Mouse (Mus musculus): Measurements from ENCODE around the gene Adamts17. TPM values are rescaled to one million over a fixed set of nuclear protein-coding genes. Genes with fewer than 3 reads are reported as not detected.

The Adamts17 gene
- total and polyA plus RNA-seq, 3 experiments: not detected

DNA sequence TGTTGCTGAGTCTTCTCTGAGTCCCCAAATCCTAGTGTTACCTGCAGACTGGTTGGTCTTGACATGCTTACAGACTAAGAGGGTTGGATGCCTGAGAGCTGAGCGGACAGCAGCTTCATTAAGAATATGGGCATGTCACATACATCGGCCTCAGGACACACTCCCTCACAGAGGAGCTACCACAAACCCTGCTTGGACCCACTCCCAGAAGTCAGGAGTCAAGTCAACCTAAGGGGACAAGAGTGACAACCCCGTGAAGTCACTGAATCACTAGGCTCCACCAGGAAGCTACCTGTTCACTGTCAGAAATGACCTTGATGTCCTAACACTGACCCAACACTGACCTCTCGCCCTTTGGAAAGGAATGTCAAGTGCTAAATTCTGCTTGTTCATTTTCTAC is 226.1 kb downstream of the Adamts17 start:
- no peak overlapping the region for H3K4me2 ChIP-seq (ENCODE audit: insufficient read depth, low read depth, poor library complexity, severe bottlenecking)
- H3K4me1 ChIP-seq (ENCODE audit: control insufficient read depth in 1 of 2, insufficient read depth in 2 of 2): no peaks in the 10 kb centered on the region
- no peaks in the 10 kb centered on the region for H3K79me2 ChIP-seq (replicated peaks; ENCODE audit: control insufficient read depth, extremely low read depth, insufficient read depth, poor library complexity, severe bottlenecking)
- no peak for DNase-seq (ENCODE audit: extremely low read depth)
- H3K36me3 ChIP-seq (replicated peaks in 1 of 2; ENCODE audit: control insufficient read depth in 1 of 2, insufficient read depth in 1 of 2, low read length in 1 of 2): no peaks in the 10 kb centered on the region
- no peaks in the 10 kb centered on the region for H3K9me3 ChIP-seq (replicated peaks; ENCODE audit: low read length)
- in situ Hi-C loops (cut with MboI; ENCODE audit: low pct_ligation_motif_present, low pct_unique_long_range_greater_than_20kb, low sequenced_read_pairs): loop anchor here (25.0 kb wide), 1 partner anchor 572 kb away; the partner anchor contains the start of genes Lrrc28 and Ttc23
- peaks cover 28% of the 10 kb centered on the region for H3K27me3 ChIP-seq (replicated peaks)
- H3K4me3 ChIP-seq (replicated peaks in 1 of 3; ENCODE audit: low read depth in 2 of 3, low read length in 2 of 3, poor library complexity in 1 of 3): no peak overlapping the region
- dilution Hi-C loops (cut with MboI; ENCODE audit: extremely low pct_ligation_motif_present, extremely low pct_unique_long_range_greater_than_20kb, low sequenced_read_pairs): no loop called here
- no peak overlapping the region for H3K9ac ChIP-seq (ENCODE audit: insufficient read depth, low read depth)
- H3K27ac ChIP-seq (ENCODE audit: insufficient read depth, low read depth): no peak overlapping the region
- TF ChIP-seq ZNF384 (IDR thresholded peaks at IDR 0.05; ENCODE audit: low read depth, low read length) (no peak), ELF1 (IDR thresholded peaks at IDR 0.05; ENCODE audit: low read depth, low read length) (no peak), ZC3H11A (IDR thresholded peaks at IDR 0.05; ENCODE audit: low read depth, low read length) (no peak), E2F4 (IDR thresholded peaks at IDR 0.05; ENCODE audit: insufficient replicate concordance, low read depth, low read length) (no peak), CHD1 (IDR thresholded peaks at IDR 0.05; ENCODE audit: low read depth, low read length) (no peak), USF1 (IDR thresholded peaks at IDR 0.05; ENCODE audit: low read depth, low read length) (no peak), JUND (conservative IDR thresholded peaks at IDR 0.05; ENCODE audit: low read depth, low read length) (no peak), MAZ (IDR thresholded peaks at IDR 0.05; ENCODE audit: low read depth, low read length) (no peak), NRF1 (IDR thresholded peaks at IDR 0.05; ENCODE audit: low read depth, low read length) (no peak), ZMIZ1 (IDR thresholded peaks at IDR 0.05; ENCODE audit: low read depth, low read length) (no peak), MAFK (IDR thresholded peaks at IDR 0.05; ENCODE audit: insufficient replicate concordance, low read length) (no peak), NELFE (IDR thresholded peaks at IDR 0.05; ENCODE audit: low read depth, low read length) (no peak), MEF2A (IDR thresholded peaks at IDR 0.05; ENCODE audit: borderline replicate concordance, low read depth, low read length) (no peak), SIN3A (IDR thresholded peaks at IDR 0.05; ENCODE audit: low read length) (no peak)

DNA sequence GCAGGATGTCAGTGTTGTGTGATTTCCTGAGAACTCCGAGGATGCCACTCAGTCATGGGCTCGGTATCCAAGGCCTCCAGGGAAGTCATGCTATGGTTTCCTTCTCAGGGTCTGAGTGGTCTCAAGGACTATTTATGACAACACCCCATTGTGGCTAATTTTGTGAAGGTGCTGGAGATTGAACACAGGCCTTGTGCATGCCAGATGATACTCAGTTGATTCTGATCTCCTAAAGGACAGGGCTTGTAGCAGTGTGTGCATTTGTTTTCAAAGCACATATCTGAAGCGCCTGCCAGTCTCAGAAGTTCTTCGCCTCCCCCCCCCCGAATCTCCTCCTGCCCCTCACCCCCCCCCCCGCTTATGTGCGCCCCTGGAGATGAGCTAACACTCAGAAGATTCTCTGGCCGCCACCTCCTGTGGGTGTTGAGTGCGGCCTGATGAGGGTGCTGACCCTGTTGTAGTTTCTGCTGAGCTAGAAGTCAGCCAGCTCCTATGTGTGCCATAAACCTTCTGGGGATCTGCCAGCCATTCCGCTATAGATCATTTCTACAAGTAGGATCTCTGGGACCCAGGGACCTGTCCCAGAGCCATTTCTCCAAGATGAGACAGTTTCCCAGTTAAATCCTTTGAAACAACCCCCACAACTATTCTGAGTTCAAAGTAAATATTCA is 232.6 kb downstream of the Adamts17 start:
- DNase-seq (ENCODE audit: extremely low read depth): no peak

More for the DNA sequence above, 232.6 kb downstream of the Adamts17 start:
- no peak overlapping the region for H3K9ac ChIP-seq (ENCODE audit: insufficient read depth, low read depth)
- TF ChIP-seq GABPA (IDR thresholded peaks at IDR 0.05; ENCODE audit: insufficient replicate concordance, low read depth, low read length) (no peak), ZMIZ1 (IDR thresholded peaks at IDR 0.05; ENCODE audit: low read depth, low read length) (no peak), MXI1 (IDR thresholded peaks at IDR 0.05; ENCODE audit: low read depth, low read length) (no peak), RAD21 (IDR thresholded peaks at IDR 0.05; ENCODE audit: low read depth, low read length) (no peak), BHLHE40 (IDR thresholded peaks at IDR 0.05; ENCODE audit: low read depth, low read length) (no peak)
- in situ Hi-C loops (cut with MboI; ENCODE audit: low pct_ligation_motif_present, low pct_unique_long_range_greater_than_20kb, low sequenced_read_pairs) (loop anchor here (25.0 kb wide), 1 partner anchor 565 kb away; the partner anchor contains the start of genes Lrrc28 and Ttc23), dilution Hi-C loops (cut with MboI; ENCODE audit: extremely low pct_ligation_motif_present, extremely low pct_unique_long_range_greater_than_20kb, low sequenced_read_pairs) (no loop called here)
- H3K27ac ChIP-seq (ENCODE audit: insufficient read depth, low read depth): no peak overlapping the region
- H3K4me2 ChIP-seq (ENCODE audit: insufficient read depth, low read depth, poor library complexity, severe bottlenecking): no peak overlapping the region
- no peak overlapping the region for H3K4me3 ChIP-seq (replicated peaks in 1 of 3; ENCODE audit: low read depth in 2 of 3, low read length in 2 of 3, poor library complexity in 1 of 3)
- peaks cover 2% of the 10 kb centered on the region for H3K9me3 ChIP-seq (replicated peaks; ENCODE audit: low read length)
- H3K79me2 ChIP-seq (replicated peaks; ENCODE audit: control insufficient read depth, extremely low read depth, insufficient read depth, poor library complexity, severe bottlenecking): no peaks in the 10 kb centered on the region
- H3K27me3 ChIP-seq (replicated peaks): peaks cover 46% of the 10 kb centered on the region
- no peaks in the 10 kb centered on the region for H3K4me1 ChIP-seq (ENCODE audit: control insufficient read depth in 1 of 2, insufficient read depth in 2 of 2)
- H3K36me3 ChIP-seq (replicated peaks in 1 of 2; ENCODE audit: control insufficient read depth in 1 of 2, insufficient read depth in 1 of 2, low read length in 1 of 2): no peaks in the 10 kb centered on the region
